Mouse (Mus musculus) lung, adult 18-20 months (tissue): ENCODE results near the gene Def6.

Source experiments
- DNase-seq, 2 experiments: peaks; one replicate each; pipeline ENCODE4 v3.0.0; 2022; ENCODE audit warnings: mixed read lengths in 2 of 2

Def6 gene

GRCm38 (mm10) chr17:28244214-28244613, 36.6 kb downstream of the Def6 start:
- no peak for DNase-seq

- DNase-seq = no peak
These were observed 37.1 kb downstream of the Def6 start for GRCm38 (mm10) chr17:28244714-28245113.

GRCm38 (mm10) chr17:28246640-28247039, 39.1 kb downstream of the Def6 start:
- DNase-seq = no peak

GRCm38 (mm10) chr17:28247613-28248012, 40.0 kb downstream of the Def6 start:
- DNase-seq = peak; percentile 46 to 60

- DNase-seq = no peak
These were observed 41.5 kb downstream of the Def6 start for GRCm38 (mm10) chr17:28249062-28249461.

GRCm38 (mm10) chr17:28251579-28252280, 44.2 kb downstream of the Def6 start:
- no peak for DNase-seq

GRCm38 (mm10) chr17:28252281-28252648, 44.7 kb downstream of the Def6 start:
- DNase-seq = no peak

GRCm38 (mm10) chr17:28253216-28253615, 45.6 kb downstream of the Def6 start:
- DNase-seq = peak in 1 of 2 experiments; percentile 44

GRCm38 (mm10) chr17:28254804-28255203, 47.2 kb downstream of the Def6 start:
- no peak for DNase-seq

- no peak for DNase-seq
These were observed 48.1 kb downstream of the Def6 start for GRCm38 (mm10) chr17:28255651-28256050.

- DNase-seq = peak; percentile 56 to 76
These were observed 49.2 kb downstream of the Def6 start for GRCm38 (mm10) chr17:28256651-28257328.

- no peak for DNase-seq
These were observed 50.7 kb downstream of the Def6 start for GRCm38 (mm10) chr17:28258325-28258724.

- DNase-seq = peak in 1 of 2 experiments; percentile 16
These were observed 52.4 kb downstream of the Def6 start for GRCm38 (mm10) chr17:28259890-28260542.

- DNase-seq = no peak
These were observed 52.9 kb downstream of the Def6 start for GRCm38 (mm10) chr17:28260543-28260909.

GRCm38 (mm10) chr17:28261795-28262194, 54.2 kb downstream of the Def6 start:
- DNase-seq = no peak

- DNase-seq = no peak
These were observed 55.8 kb downstream of the Def6 start for GRCm38 (mm10) chr17:28263181-28263894.

GRCm38 (mm10) chr17:28267251-28267650, 59.7 kb downstream of the Def6 start:
- DNase-seq = no peak

- peak in 1 of 2 experiments; percentile 43 for DNase-seq
These were observed 62.6 kb downstream of the Def6 start for GRCm38 (mm10) chr17:28270165-28270564.

GRCm38 (mm10) chr17:28271537-28272266, 64.1 kb downstream of the Def6 start:
- peak in 1 of 2 experiments; percentile 55 for DNase-seq

- no peak for DNase-seq
These were observed 64.7 kb downstream of the Def6 start for GRCm38 (mm10) chr17:28272281-28272680.

GRCm38 (mm10) chr17:28272837-28273236, 65.3 kb downstream of the Def6 start:
- peak in 1 of 2 experiments; percentile 44 for DNase-seq

- DNase-seq = no peak
These were observed 67.2 kb downstream of the Def6 start for GRCm38 (mm10) chr17:28274739-28275138.
